Mouse (Mus musculus) leukemia stem cell, adult 10-12 weeks (primary cell): ENCODE measurements around the gene Dntt. TPM values are rescaled to one million over a fixed set of nuclear protein-coding genes. Genes with fewer than 3 reads are reported as not detected.

Source experiments
- polyA plus RNA-seq: library from polyadenylated mRNA; stranded (reverse); fragments of >175 nt; gene quantifications from 2 replicates; pipeline ENCODE4 v1.2.3, GENCODE M21; 2012; ENCODE audit warnings: low replicate concordance

Gene Dntt
- 0.11 TPM in 1 of 2 replicates, not detected in the other for polyA plus RNA-seq

GRCm38 (mm10) chr19:41029219-41029618 is at the start of gene Dntt:
TSS of gene Dntt (plus strand) at chr19:41029275.

GRCm38 (mm10) chr19:40994057-40994585 is 35.0 kb upstream of the Dntt start, which contains the start of gene Blnk:
TSS of gene Blnk (minus strand) at chr19:40994535.

GRCm38 (mm10) chr19:41076906-41077305 is 47.8 kb downstream of the Dntt start, which contains the start of gene Opalin:
TSS of gene Opalin (minus strand) at chr19:41077113.

Other genes starting within 250 kb of the Dntt start
- gene Ccnj, start 198.0 kb upstream of the Dntt start, polyA plus RNA-seq = 1.1 and 1.3 TPM in 2 replicates
- 0.55 TPM in 1 of 2 replicates, not detected in the other for gene Zfp518a, start 134.6 kb upstream of the Dntt start, polyA plus RNA-seq
- 5.7 and 24.2 TPM in 2 replicates for gene Blnk, start 34.7 kb upstream of the Dntt start, polyA plus RNA-seq
- 0.06 TPM in 1 of 2 replicates, not detected in the other for gene Opalin, start 47.8 kb downstream of the Dntt start, polyA plus RNA-seq
- 0.13 TPM in 1 of 2 replicates, not detected in the other for gene Tll2, start 177.6 kb downstream of the Dntt start, polyA plus RNA-seq
- 16.9 and 22.7 TPM in 2 replicates for gene Tm9sf3, start 234.7 kb downstream of the Dntt start, polyA plus RNA-seq